Mouse (Mus musculus) gastrocnemius, adult 18-20 months (tissue): Measurements from ENCODE around the gene Iffo1. TPM values are rescaled to one million over a fixed set of nuclear protein-coding genes. Genes with fewer than 3 reads are reported as not detected.

Experiments
- DNase-seq: peaks from one replicate; pipeline ENCODE4 v3.0.0; 2021; ENCODE audit warnings: low spot score
- microRNA-seq: library from miRNA; unstranded; fragments of <30 nt; microRNA quantifications from one replicate; pipeline ENCODE4 v1.2.0, GENCODE M21; 2021
- total RNA-seq, 2 experiments: library from RNA; stranded (reverse); gene quantifications; 2 replicates each; pipeline ENCODE4 v1.2.3; 2021

Iffo1 gene
- total RNA-seq, 2 experiments from 2014 or later, result 5.8 to 6.3 TPM

- peak; percentile 92 for DNase-seq
Measured at GRCm38 (mm10) chr6:125192016-125192714, 47.1 kb downstream of the Iffo1 start.

- no peak for DNase-seq
Measured at GRCm38 (mm10) chr6:125192841-125193240, 47.8 kb downstream of the Iffo1 start.

GRCm38 (mm10) chr6:125193390-125193789 is 48.3 kb downstream of the Iffo1 start:
- no peak for DNase-seq

- DNase-seq, result no peak
Measured at GRCm38 (mm10) chr6:125195541-125196075, 50.6 kb downstream of the Iffo1 start.

GRCm38 (mm10) chr6:125196301-125196700 is 51.3 kb downstream of the Iffo1 start:
- no peak for DNase-seq

GRCm38 (mm10) chr6:125197166-125197565 is 52.1 kb downstream of the Iffo1 start:
- DNase-seq, result no peak

- DNase-seq, result no peak
Measured at GRCm38 (mm10) chr6:125210436-125210835, 65.4 kb downstream of the Iffo1 start.

Small RNAs within 50 kb of the gene (microRNA-seq; reads per million reads assigned to microRNA genes)
- gene Mir3098 (1.4 reads per million), gene Mir7045 (not detected)

Other genes with a start within 250 kb of the Iffo1 start
- under 1 TPM in 1 of 2 experiments, not detected in 1; 0.12 TPM for gene Lag3, start 233.5 kb upstream of the Iffo1 start, total RNA-seq
- 100 to 1,000 TPM in 1 of 2 experiments, 10 to 100 TPM in 1; 64.3 to 105 TPM for gene Ptms, start 225.1 kb upstream of the Iffo1 start, total RNA-seq
- 100 to 1,000 TPM; 196 to 205 TPM for gene Mlf2, start 213.9 kb upstream of the Iffo1 start, total RNA-seq
- gene Cops7a, start 179.7 kb upstream of the Iffo1 start, total RNA-seq, result 100 to 1,000 TPM; 109 to 121 TPM
- gene Pianp, start 148.5 kb upstream of the Iffo1 start, total RNA-seq, result under 1 TPM; 0.75 to 0.93 TPM
- 10 to 100 TPM; 22.4 to 24.0 TPM for gene Zfp384, start 136.1 kb upstream of the Iffo1 start, total RNA-seq
- gene Ing4, start 105.5 kb upstream of the Iffo1 start, total RNA-seq, result 10 to 100 TPM; 22.0 to 23.2 TPM
- 1 to 10 TPM; 2.0 to 2.4 TPM for gene Acrbp, start 95.6 kb upstream of the Iffo1 start, total RNA-seq
- not detected for gene Lpar5, start 77.3 kb upstream of the Iffo1 start, total RNA-seq
- gene Chd4, start 49.3 kb upstream of the Iffo1 start, total RNA-seq, result 10 to 100 TPM; 64.1 to 70.6 TPM
- gene Nop2, start 13.3 kb upstream of the Iffo1 start, total RNA-seq, result 10 to 100 TPM; 16.3 to 17.7 TPM
- gene Gapdh, start 21.2 kb downstream of the Iffo1 start, total RNA-seq, result over 10,000 TPM in 1 of 2 experiments, 1,000 to 10,000 TPM in 1; 8,476 to 11,435 TPM
- gene Ncapd2, start 46.5 kb downstream of the Iffo1 start, total RNA-seq, result 1 to 10 TPM; 6.5 to 8.2 TPM
- gene Mrpl51, start 46.6 kb downstream of the Iffo1 start, total RNA-seq, result 100 to 1,000 TPM; 212 to 229 TPM
- gene Vamp1, start 70.3 kb downstream of the Iffo1 start, total RNA-seq, result 10 to 100 TPM; 13.1 to 14.9 TPM
- gene Tapbpl, start 86.6 kb downstream of the Iffo1 start, total RNA-seq, result 1 to 10 TPM; 1.9 to 3.0 TPM
- under 1 TPM; 0.19 to 0.68 TPM for gene Cd27, start 91.8 kb downstream of the Iffo1 start, total RNA-seq
- gene Tuba3a, start 140.8 kb downstream of the Iffo1 start, total RNA-seq, result not detected
- gene Ltbr, start 168.6 kb downstream of the Iffo1 start, total RNA-seq, result 10 to 100 TPM; 15.3 to 17.7 TPM
- under 1 TPM; 0.19 to 0.25 TPM for gene Scnn1a, start 175.4 kb downstream of the Iffo1 start, total RNA-seq
- 10 to 100 TPM; 16.6 to 24.9 TPM for gene Tnfrsf1a, start 204.1 kb downstream of the Iffo1 start, total RNA-seq
- not detected for gene Plekhg6, start 235.6 kb downstream of the Iffo1 start, total RNA-seq